Mouse (Mus musculus) liver, embryonic 14.5 days (tissue): ENCODE measurements at regions not wholly inside any gene's neighbourhood (a gene's known extent, or its start where the extent isn't known, plus 50 kb on each side); places are given as distances from the start of the nearest gene placed in this dataset.

Experiments used
- ATAC-seq: fragments of 200-750 bp; cut with Nextera tagmentation; 2 replicates; pipeline ENCODE4 v1.8.0; 2017; ENCODE audit warnings: moderate number of reproducible peaks, mild to moderate bottlenecking, moderate library complexity; ENCODE audit not compliant: insufficient read depth
- DNase-seq, 3 experiments: peaks; one replicate each; pipeline ENCODE4 v3.0.0-alpha.2; 2012 to 2013; ENCODE audit warnings: low read depth in 3 of 3, low spot score in 3 of 3
- H3K27ac ChIP-seq: fragments of 300-500 bp; sonication (generic); 2 replicates; pipeline ENCODE4 v1.5.1; 2014; ENCODE audit warnings: moderate library complexity, mild to moderate bottlenecking, control low read depth, inconsistent platforms
- H3K27me3 ChIP-seq: fragments of 300-500 bp; sonication (generic); 2 replicates; pipeline ENCODE4 v1.6.1; 2014; ENCODE audit warnings: mild to moderate bottlenecking, low read length, moderate library complexity; ENCODE audit not compliant: control insufficient read depth, insufficient read depth
- H3K36me3 ChIP-seq: fragments of 300-500 bp; sonication (generic); replicated peaks from 2 replicates; pipeline ENCODE4 v1.6.1; 2014; ENCODE audit warnings: low read depth; ENCODE audit not compliant: control insufficient read depth, insufficient read depth
- H3K4me1 ChIP-seq, 2 experiments: fragments of 200-500 bp in 1 of 2; fragments of 300-500 bp in 1 of 2; sonication (generic) in 1 of 2; replicated peaks; 2 replicates each; pipeline ENCODE4 v1.6.1; 2012 to 2014; ENCODE audit warnings: antibody characterized with exemption in 1 of 2, inconsistent platforms in 1 of 2, low read length in 1 of 2; ENCODE audit not compliant: control insufficient read depth in 2 of 2, insufficient read depth in 2 of 2
- H3K4me2 ChIP-seq: fragments of 300-500 bp; sonication (generic); 2 replicates; pipeline ENCODE4 v1.6.1; 2014; ENCODE audit warnings: low read depth, mild to moderate bottlenecking, control low read depth, moderate library complexity
- H3K4me3 ChIP-seq, 2 experiments: fragments of 200-500 bp in 1 of 2; fragments of 300-500 bp in 1 of 2; sonication (generic) in 1 of 2; 2 replicates each; pipeline ENCODE4 v1.5.1; 2012 to 2014; ENCODE audit warnings: low read depth in 2 of 2, low read length in 2 of 2, mild to moderate bottlenecking in 2 of 2, control low read depth in 1 of 2, inconsistent platforms in 1 of 2, moderate library complexity in 1 of 2; ENCODE audit not compliant: insufficient read depth in 1 of 2
- H3K9ac ChIP-seq: fragments of 300-500 bp; sonication (generic); replicated peaks from 2 replicates; pipeline ENCODE4 v1.6.1; 2014; ENCODE audit warnings: mild to moderate bottlenecking, control low read depth, moderate library complexity
- H3K9me3 ChIP-seq: fragments of 300-500 bp; sonication (generic); 2 replicates; pipeline ENCODE4 v1.6.1; 2016; ENCODE audit warnings: low read length, mixed read lengths; ENCODE audit not compliant: control insufficient read depth
- CTCF ChIP-seq: IDR thresholded peaks from 2 replicates; pipeline ENCODE4 v1.5.1; 2016; ENCODE audit warnings: antibody characterized with exemption, low read depth, control low read depth
- EP300 ChIP-seq: IDR thresholded peaks from 2 replicates; pipeline ENCODE4 v1.6.1; 2016; ENCODE audit warnings: antibody characterized with exemption, low read depth
- WGBS: fragments of 180-500 bp; shearing (Covaris S2); extraction: QIAGEN DNeasy Blood & Tissue Kit; methylation state at CpG from one replicate; pipeline ENCODE4 v1.1.7; 2014; ENCODE audit not compliant: insufficient replicate concordance; 5-methylcytosine and 5-hydroxymethylcytosine counted together

DNA sequence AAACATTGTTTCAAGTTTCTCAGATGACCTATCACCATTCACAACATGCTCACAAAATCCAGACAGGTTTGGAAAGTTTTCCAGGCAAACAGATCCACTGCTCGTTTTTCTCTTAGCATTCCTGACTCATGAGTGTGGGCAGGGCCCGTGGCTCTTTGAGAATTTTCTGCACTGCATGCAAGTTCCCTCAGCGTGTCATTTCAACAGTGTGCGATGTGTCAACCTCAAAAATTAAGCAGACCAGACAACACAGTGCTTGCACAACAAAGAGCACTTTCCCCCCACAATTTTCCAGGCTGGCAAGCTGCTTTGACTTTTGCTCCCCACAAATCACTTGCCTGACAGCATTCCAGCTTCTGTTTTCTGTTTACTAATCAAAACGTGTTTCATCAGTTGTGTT is 1182.2 kb upstream of the Flrt2 start:
- no peak for DNase-seq
- no peak for ATAC-seq

DNA sequence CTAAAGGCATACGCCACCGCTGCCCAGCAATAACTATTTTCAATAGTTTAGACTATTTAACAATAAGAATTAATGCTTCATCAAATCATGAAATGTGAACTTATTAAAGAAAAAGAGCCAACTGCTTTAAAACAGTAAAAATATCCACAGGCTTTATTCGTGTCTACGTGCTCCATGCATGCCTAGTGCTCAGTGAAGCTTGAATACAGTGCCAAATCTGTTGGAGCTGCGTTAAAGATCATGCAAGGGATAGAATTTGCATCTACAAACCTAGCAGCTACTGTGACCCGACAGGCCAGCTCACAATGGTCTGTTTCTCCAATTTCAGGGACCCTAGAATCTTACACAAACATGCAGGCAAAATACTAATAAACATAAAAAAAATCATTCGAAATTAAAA is 1147.3 kb upstream of the Flrt2 start:
- H3K9ac ChIP-seq = no peak overlapping the region
- no peaks in the 10 kb centered on the region for H3K9me3 ChIP-seq
- ATAC-seq (no peak), DNase-seq (no peak)
- H3K36me3 ChIP-seq = no peaks in the 10 kb centered on the region
- no peak overlapping the region for H3K27ac ChIP-seq
- H3K4me3 ChIP-seq = no peak overlapping the region
- H3K4me2 ChIP-seq = no peak overlapping the region
- no peak for TF ChIP-seq EP300
- no peak for TF ChIP-seq CTCF
- WGBS = 65% methylated on average over 7 of the region's 7 CpGs
- no peaks in the 10 kb centered on the region for H3K27me3 ChIP-seq
- no peaks in the 10 kb centered on the region for H3K4me1 ChIP-seq

More for the DNA sequence above, 1182.2 kb upstream of the Flrt2 start:
- H3K36me3 ChIP-seq = no peaks in the 10 kb centered on the region
- H3K27me3 ChIP-seq = no peaks in the 10 kb centered on the region
- H3K4me2 ChIP-seq = no peak overlapping the region
- H3K4me1 ChIP-seq = no peaks in the 10 kb centered on the region
- TF ChIP-seq EP300 (no peak), CTCF (no peak)
- no peak overlapping the region for H3K9ac ChIP-seq
- H3K9me3 ChIP-seq = no peaks in the 10 kb centered on the region
- no peak overlapping the region for H3K4me3 ChIP-seq
- 35% methylated on average over 5 of the region's 5 CpGs for WGBS
- H3K27ac ChIP-seq = no peak overlapping the region

DNA sequence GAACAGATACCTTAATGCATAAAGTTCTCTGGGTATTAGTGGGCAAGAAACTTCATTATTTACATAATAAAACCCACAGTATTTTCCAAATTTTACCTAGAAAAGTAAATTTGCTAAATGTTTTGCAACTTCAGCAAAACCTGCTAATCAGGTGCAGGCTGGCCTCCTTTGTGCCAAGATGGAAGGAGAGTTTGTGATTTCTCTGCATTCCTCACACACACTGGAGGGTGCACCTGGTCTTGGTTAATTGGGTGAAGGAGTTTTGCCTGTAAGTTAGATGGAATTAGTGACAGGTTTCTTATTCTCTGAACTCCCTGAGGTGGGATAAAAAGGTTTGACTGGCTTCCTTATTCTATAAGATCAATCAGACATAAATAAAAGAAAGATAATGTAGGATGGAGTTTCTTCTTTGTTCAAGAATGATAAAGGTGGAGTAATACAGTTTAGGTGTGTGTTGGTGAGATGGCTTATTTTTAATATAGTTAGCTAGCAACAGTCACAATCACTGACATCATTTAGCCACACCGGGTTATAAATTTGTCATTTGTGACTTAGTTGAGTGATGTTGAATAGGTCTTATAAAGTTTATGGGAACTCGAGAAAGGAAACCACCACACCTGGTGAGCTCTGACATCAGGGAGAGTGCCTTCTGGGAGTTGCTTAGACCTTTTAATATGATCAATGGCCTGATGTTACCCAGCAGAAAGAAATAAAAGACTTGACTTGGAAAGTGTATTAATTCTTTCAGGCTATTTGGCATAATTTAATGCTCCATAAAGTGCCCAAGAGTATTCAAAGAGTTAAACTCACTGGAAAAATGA is 1131.4 kb upstream of the Flrt2 start:
- 64% methylated on average over 2 of the region's 2 CpGs for WGBS
- Histone ChIP-seq H3K4me2 (no peak overlapping the region), H3K27me3 (no peaks in the 10 kb centered on the region), H3K36me3 (no peaks in the 10 kb centered on the region), H3K9ac (no peak overlapping the region), H3K4me3 (no peak overlapping the region), H3K27ac (no peak overlapping the region), H3K9me3 (no peaks in the 10 kb centered on the region), H3K4me1 (no peaks in the 10 kb centered on the region)
- DNase-seq = no peak
- TF ChIP-seq EP300 (no peak), CTCF (no peak)
- no peak for ATAC-seq

DNA sequence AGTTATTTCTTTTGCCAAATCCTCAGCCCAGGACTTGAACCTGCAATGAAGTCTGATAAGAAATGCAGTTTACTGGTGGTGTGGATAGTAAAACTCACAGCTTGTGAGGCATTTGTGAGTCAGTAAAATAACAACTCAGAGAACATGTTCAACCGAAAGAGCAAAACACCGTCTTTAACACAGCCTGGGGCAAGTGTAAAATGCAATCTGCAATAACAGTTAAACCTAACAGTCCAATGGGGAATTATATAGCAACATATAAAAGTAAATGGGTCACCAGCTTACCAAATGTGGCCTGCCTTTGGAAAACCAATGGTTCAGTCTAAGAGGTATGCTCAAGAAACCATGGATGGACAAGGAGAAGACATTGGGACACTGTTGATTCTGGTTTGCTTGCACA is 1117.0 kb upstream of the Flrt2 start:
- Histone ChIP-seq H3K4me3 (no peak overlapping the region), H3K4me1 (no peaks in the 10 kb centered on the region), H3K9me3 (no peaks in the 10 kb centered on the region), H3K27ac (no peak overlapping the region), H3K4me2 (no peak overlapping the region), H3K36me3 (no peaks in the 10 kb centered on the region), H3K27me3 (no peaks in the 10 kb centered on the region), H3K9ac (no peak overlapping the region)
- ATAC-seq (no peak), DNase-seq (no peak)
- 75% methylated on average over 2 of the region's 2 CpGs for WGBS
- TF ChIP-seq CTCF (no peak), EP300 (no peak)

DNA sequence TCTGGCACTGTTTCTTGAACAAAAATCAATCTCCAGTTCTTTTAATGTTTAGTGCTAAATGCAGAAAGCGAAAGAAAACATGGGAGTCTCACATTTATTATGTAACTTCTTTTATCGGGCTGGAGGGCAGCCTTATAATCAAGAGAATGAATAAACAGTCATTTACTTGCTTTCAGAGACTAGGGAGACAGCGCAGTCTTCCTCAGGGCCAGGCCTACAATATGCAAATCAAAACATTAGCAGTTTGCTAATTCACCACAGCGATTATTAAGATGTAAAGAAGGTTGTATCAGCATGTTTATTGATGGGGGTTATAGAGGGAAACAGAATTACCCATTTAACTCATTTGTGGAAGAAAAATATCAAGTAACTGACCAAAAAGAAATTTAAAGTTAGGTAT is 1111.7 kb upstream of the Flrt2 start:
- H3K36me3 ChIP-seq = no peaks in the 10 kb centered on the region
- no peaks in the 10 kb centered on the region for H3K4me1 ChIP-seq
- no peak overlapping the region for H3K4me2 ChIP-seq
- H3K9ac ChIP-seq = no peak overlapping the region
- ATAC-seq = no peak
- no peaks in the 10 kb centered on the region for H3K27me3 ChIP-seq
- WGBS = 53% methylated on average over 4 of the region's 4 CpGs
- H3K27ac ChIP-seq = no peak overlapping the region
- no peak overlapping the region for H3K4me3 ChIP-seq
- TF ChIP-seq CTCF (no peak), EP300 (no peak)
- no peak for DNase-seq
- no peaks in the 10 kb centered on the region for H3K9me3 ChIP-seq
